Mouse (Mus musculus) embryo, embryonic 10 days (tissue): ENCODE data around the gene Hoxb7.

Experiments used
- DNase-seq: peaks from one replicate; pipeline ENCODE4 v3.0.0-alpha.2; 2015; ENCODE audit warnings: low spot score

Hoxb7 gene

DNA sequence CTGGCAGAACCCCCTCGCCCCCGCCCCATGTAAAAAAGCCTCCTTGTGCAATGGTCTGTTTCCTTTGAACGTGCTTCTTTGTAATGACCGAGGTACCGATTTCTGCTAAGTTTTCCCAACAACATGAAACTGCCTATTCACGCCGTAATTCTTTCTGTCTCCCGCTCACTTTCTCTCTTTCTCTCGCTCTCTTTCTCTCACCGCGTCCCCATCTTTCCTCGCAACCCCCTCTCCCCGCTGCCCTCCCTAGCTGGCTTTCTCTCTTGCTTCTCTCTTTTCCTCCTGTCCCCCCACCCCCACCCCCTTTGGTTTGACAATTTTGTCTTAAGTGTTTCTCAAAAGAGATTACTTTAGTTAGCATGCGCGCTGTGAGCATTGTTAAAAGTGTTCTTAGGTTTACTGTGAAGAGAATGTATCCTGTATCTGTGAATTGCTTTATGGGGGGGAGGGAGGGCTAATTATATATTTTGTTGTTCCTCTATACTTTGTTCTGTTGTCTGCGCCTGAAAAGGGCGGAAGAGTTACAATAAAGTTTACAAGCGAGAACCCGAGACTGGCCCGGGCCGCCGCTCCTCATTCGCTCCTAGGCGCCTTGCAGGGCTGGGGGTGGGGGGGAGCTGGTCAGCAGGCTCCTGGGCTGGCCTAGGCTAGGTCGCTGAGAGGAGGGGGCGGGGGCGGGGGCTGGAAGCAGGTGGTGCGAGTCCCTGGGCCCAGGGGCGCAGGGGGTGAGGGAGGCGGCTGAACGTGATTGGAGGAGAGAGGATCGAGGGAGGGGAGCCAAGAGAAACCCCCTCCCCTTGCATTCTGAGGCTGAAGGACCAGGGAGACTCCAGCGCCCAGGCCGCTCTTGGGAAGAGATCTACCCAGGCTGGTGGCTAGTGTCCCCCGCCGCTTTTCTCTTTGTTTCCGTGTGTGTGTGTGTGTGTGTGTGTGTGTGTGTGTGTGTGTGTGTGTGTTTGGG, 1.4 kb upstream of the Hoxb7 start:
- peak; percentile 85 for DNase-seq

DNA sequence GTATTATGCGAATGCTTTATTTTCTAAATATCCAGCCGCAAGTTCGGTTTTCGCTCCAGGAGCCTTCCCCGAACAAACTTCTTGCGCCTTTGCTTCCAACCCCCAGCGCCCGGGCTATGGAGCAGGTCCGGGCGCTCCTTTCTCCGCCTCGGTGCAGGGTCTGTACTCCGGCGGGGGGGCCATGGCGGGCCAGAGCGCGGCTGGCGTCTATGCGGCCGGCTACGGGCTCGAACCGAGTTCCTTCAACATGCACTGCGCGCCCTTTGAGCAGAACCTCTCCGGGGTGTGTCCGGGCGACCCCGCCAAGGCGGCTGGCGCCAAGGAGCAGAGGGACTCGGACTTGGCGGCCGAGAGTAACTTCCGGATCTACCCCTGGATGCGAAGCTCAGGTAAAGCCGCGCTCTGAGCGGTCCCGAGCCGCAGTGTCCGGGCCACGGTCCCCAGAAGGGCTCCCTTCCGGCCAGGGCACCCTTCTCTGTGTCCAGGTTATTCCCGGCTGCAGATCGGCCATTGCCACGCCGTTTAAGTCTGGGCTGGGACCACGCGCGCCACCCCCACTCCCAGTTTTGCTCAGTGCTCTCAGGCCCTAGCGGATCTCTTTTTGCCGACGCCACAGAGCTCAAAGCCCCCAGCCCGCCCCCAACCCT, 439 bp downstream of the Hoxb7 start:
- DNase-seq: no peak

GRCm38 (mm10) chr11:96287411-96287810, 988 bp downstream of the Hoxb7 start:
- no peak for DNase-seq

- DNase-seq: no peak
Measured at GRCm38 (mm10) chr11:96288455-96289221, 2.2 kb downstream of the Hoxb7 start.

DNA sequence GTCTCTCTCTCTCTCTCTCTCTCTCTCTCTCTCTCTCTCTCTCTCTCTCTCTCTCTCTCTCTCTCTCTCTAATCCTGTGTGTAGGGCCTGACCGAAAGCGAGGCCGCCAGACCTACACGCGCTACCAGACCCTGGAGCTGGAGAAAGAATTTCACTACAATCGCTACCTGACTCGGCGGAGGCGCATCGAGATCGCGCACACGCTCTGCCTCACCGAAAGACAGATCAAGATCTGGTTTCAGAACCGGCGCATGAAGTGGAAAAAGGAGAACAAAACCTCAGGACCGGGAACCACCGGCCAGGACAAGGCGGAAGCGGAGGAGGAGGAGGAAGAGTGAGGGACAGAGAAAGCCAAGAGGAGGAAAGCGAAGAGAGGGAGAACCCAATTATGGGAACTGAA, 2.9 kb downstream of the Hoxb7 start:
- DNase-seq: no peak

DNA sequence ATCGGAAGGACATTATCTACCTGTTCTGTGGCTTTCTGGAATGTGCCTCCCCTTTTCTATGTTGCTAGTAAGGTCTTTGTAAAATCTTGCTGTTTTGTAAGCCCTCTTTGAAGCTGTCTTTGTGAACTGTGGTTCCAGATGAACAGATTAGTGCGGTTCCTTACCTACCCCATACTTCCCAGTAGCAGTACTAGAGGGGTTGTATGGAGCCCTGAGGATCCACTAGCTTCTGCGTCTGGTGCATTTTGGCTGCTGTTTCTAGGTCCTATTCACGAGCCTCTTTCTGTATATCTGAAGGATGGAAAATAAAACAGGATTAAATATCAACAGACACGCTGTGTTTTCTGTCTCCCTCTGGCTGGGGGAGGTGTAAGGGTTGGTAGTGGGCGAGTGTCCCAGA, 3.4 kb downstream of the Hoxb7 start:
- no peak for DNase-seq

DNA sequence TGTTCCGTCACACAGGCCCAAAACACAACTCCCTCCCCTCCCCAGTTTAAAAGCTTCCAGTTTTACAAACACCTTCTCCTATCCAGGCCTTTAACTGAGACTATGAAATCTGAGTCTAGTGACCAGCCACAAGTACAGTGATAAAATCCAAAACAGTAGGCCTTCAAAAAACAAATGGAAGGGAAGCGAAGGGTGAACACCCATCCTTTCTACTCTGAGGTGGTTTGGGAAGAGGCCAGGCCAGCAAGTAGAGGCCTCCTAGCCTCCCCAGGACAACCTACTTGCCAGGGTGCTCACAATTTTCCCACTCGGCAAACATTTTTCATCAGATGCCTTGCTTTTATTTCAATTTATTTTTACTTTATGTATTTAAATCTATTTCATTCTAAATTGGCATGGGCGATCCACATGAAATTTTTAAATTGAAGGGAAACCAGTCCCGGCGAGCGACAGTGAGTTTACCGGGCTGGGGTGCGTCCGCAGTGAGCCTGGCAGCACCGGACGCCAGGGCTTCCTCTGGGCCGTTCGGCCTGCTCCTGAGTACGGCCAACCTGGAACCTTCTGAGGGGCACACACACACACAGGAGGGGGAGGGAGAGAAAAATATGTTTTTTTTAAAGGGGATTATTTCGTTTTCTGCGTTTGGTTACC, 4.4 kb downstream of the Hoxb7 start:
- no peak for DNase-seq

GRCm38 (mm10) chr11:96291681-96292564, 5.5 kb downstream of the Hoxb7 start, which contains the start of gene Hoxb6:
TSS of gene Hoxb6 (plus strand) at chr11:96292476.
- peak; percentile 57 for DNase-seq

- no peak for DNase-seq
Measured at GRCm38 (mm10) chr11:96292565-96293301, 6.3 kb downstream of the Hoxb7 start.

- no peak for DNase-seq
Measured at GRCm38 (mm10) chr11:96293302-96293921, 7.0 kb downstream of the Hoxb7 start.

DNA sequence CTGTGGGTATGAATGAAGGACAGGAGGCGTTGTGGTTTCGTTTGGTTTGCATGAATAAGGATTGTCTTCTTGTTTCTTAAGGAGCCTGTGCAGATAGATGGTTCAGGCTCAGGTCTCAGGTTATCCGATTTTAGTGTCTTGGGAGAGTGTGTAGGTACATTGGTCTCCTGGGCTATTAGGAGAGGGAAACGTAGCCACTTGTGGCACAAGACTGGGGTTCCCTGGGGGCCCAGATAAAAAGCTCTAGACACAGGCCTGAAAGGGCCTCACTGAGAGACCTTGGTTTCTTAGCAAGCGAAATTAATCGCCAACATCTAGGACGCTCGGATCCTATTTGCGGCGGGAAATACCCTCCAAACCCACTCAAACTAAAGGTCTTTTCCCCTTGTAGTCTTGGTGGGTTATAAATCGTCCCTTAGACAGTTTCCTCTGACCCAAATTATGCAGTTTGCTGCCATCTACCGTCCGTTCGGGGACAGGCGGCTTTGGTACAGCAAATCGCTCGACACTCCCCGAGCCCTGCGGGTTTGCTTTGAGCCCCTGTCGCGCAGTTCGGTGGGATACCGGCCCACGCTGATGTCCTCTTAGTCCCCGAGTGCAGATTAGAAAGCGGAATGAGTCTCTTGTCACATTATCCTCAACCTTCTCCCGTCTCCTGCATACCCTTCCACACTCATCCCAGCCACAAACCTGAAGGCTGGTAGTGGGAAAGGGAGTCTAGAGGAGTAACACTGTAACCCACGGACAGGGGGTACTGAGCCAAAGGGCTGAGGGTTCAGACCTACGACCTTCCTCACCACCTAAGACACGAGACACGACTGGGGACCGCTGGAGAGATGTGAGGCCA, 8.0 kb downstream of the Hoxb7 start:
- DNase-seq: peak; percentile 94

DNA sequence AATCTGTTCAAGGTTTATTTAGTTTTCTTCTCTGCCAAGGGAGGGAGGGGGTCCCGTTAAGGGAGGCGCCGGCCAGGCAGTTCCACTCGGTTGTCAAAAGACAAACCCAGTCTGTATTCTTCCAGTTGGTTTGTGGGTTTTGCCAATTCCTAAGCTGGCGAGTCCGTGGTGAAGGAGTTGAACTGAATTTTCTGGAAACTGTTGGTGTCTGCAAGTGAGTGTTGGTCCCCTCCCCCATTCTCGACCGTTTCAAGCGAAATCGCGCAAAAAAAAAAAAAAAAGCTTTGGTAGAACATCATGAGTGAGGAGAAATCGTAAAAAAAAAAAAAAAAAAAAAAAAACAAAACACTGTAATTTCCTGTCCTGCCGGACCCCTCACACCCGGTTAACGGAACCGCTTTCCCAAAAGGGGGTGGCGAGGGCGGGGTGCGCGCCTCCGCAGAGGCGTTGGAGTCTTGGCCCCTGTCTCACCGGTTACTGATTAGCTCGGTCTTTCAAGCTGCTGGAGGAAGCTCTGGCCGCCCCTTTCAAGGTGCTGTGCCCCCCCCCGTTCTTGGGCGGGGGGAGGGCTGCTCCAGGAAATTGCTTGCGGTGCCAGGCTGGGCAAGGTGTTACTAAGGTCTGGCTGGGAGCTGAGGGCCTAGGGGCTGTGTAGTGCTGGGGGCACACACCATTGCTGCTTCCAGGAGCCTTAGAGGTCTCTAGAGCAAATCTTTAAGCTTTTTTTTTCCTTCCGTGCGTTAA, 8.8 kb downstream of the Hoxb7 start:
- no peak for DNase-seq

- peak; percentile 51 for DNase-seq
Measured at GRCm38 (mm10) chr11:96296997-96297396, 10.6 kb downstream of the Hoxb7 start.

DNA sequence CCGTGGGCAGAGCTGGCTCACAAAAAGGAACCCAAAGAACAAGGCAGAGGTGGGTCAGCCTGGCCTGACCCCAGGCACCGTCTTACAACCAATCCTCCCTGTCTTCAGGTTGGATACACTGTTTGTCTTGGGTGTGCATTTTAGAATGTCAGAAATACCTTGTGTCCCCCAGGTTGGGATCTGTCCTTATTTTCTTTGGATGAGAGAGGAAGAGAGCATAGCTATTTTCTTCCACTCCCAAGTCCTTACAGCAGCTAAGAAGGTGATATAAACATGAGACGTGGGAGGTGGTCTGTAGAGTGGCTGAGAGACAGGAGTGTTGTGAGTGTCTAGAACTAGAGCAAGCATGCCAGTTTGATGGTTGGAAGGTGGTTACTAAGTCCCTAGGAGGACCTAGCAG, 11.0 kb downstream of the Hoxb7 start:
- DNase-seq: no peak

DNA sequence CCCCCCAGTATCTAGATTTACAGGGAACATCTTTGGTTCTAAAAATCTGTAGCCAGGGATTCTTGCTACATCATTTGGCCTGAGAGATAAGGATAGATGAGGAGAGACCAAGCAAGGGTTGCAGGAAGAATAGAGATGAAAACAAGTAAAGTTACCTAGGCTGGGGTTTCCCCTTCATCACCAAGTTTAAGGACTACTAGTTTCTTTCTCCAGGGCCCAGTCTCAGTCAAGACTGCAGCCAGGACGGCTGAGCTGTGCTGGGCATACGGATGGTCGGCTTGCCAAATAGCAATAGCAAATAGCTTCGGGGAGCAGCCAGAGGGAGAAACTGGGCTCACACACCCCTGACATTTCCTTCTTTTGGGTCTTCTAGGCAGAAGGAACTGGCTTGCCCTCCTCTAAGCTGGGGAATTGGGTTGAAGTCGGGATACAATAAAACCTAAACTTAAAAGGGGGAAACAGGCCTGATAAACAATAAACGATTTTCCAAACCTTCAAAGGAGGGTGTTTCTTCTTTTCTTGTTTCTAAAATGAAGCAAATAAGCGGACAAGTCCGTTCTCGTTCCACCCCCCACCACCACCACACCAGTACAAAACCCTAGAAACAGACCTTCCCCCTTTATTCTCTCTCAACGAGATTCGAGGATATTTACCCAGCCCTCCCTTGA, 11.7 kb downstream of the Hoxb7 start:
- DNase-seq: no peak

- peak; percentile 64 for DNase-seq
Measured at GRCm38 (mm10) chr11:96298895-96299667, 12.7 kb downstream of the Hoxb7 start.

- no peak for DNase-seq
Measured at GRCm38 (mm10) chr11:96299781-96300180, 13.4 kb downstream of the Hoxb7 start.
